Mouse (Mus musculus) stomach, embryonic 14.5 days (tissue): Measurements from ENCODE around the gene Rbm28. TPM values are rescaled to one million over a fixed set of nuclear protein-coding genes. Genes with fewer than 3 reads are reported as not detected.

Source experiments
- ATAC-seq: fragments of 200-750 bp; cut with Nextera tagmentation; 2 replicates; pipeline ENCODE4 v1.8.0; 2017; ENCODE audit warnings: low read depth, moderate TSS enrichment; ENCODE audit not compliant: insufficient number of reproducible peaks, insufficient read depth, low FRiP score
- H3K27ac ChIP-seq: fragments of 300-500 bp; sonication (generic); 2 replicates; pipeline ENCODE4 v1.5.1; 2014; ENCODE audit warnings: mild to moderate bottlenecking, low read length, moderate library complexity, mixed read lengths
- H3K27me3 ChIP-seq: fragments of 300-500 bp; sonication (generic); 2 replicates; pipeline ENCODE4 v1.6.1; 2014; ENCODE audit warnings: low read length, control low read depth, mixed read lengths; ENCODE audit not compliant: control insufficient read depth, insufficient read depth
- H3K36me3 ChIP-seq: fragments of 300-500 bp; sonication (generic); 2 replicates; pipeline ENCODE4 v1.6.1; 2014; ENCODE audit warnings: mild to moderate bottlenecking, control low read depth, low read length, moderate library complexity, mixed read lengths; ENCODE audit not compliant: control insufficient read depth, insufficient read depth
- H3K4me1 ChIP-seq: fragments of 300-500 bp; sonication (generic); 2 replicates; pipeline ENCODE4 v1.6.1; 2014; ENCODE audit warnings: low read length, control low read depth, mixed read lengths; ENCODE audit not compliant: control insufficient read depth, insufficient read depth
- H3K4me2 ChIP-seq: fragments of 300-500 bp; sonication (generic); replicated peaks from 2 replicates; pipeline ENCODE4 v1.6.1; 2014; ENCODE audit warnings: low read depth, low read length, control low read depth
- H3K4me3 ChIP-seq: fragments of 300-500 bp; sonication (generic); 2 replicates; pipeline ENCODE4 v1.5.1; 2014; ENCODE audit warnings: low read depth, low read length, control low read depth
- H3K9ac ChIP-seq: fragments of 300-500 bp; sonication (generic); replicated peaks from 2 replicates; pipeline ENCODE4 v1.6.1; 2014; ENCODE audit warnings: low read depth, mild to moderate bottlenecking, control low read depth, low read length, moderate library complexity, mixed read lengths
- H3K9me3 ChIP-seq: fragments of 300-500 bp; sonication (generic); 2 replicates; pipeline ENCODE4 v1.6.1; 2016; ENCODE audit warnings: low read depth, low read length, control low read depth; ENCODE audit not compliant: control insufficient read depth
- WGBS: fragments of 180-500 bp; shearing (Covaris S2); extraction: QIAGEN DNeasy Blood & Tissue Kit; methylation state at CpG from one replicate; pipeline ENCODE4 v1.1.7; 2014; 5-methylcytosine and 5-hydroxymethylcytosine counted together
- polyA plus RNA-seq: library from polyadenylated mRNA; unstranded; fragments of >200 nt; fragmentation: Nextera tagmentation; extraction: Ambion mirVana; gene quantifications from 2 replicates; pipeline ENCODE4 v1.2.1, GENCODE M21; 2014

The Rbm28 gene
- 44.1 and 48.5 TPM in 2 replicates for polyA plus RNA-seq

- Histone ChIP-seq H3K4me1 (peaks cover 7% of the 10 kb centered on the region; the same call in 1 of the 2 replicates), H3K27me3 (peaks cover 7% of the 10 kb centered on the region), H3K9me3 (no peaks in the 10 kb centered on the region), H3K9ac (peak within 1 kb of the TSS; percentile 43), H3K4me2 (peak within 1 kb of the TSS; percentile 70), H3K4me3 (peak within 1 kb of the TSS; percentile 80), H3K27ac (no peak within 1 kb of the TSS), H3K36me3 (no peaks in the 10 kb centered on the region; the same call in 1 of the 2 replicates)
- ATAC-seq: peak; percentile 77
- 7% methylated on average over 42 of the region's 42 CpGs for WGBS
These were observed at the start of gene Rbm28 for GRCm38 (mm10) chr6:29164314-29165244. TSS of gene Rbm28 (minus strand) at chr6:29165006.

GRCm38 (mm10) chr6:29214245-29214644 lies 49.4 kb upstream of the Rbm28 start:
- Histone ChIP-seq H3K36me3 (no peaks in the 10 kb centered on the region), H3K27me3 (no peaks in the 10 kb centered on the region), H3K9me3 (no peaks in the 10 kb centered on the region), H3K4me2 (no peak overlapping the region), H3K27ac (no peak overlapping the region), H3K4me1 (peaks cover 19% of the 10 kb centered on the region), H3K4me3 (no peak overlapping the region), H3K9ac (no peak overlapping the region)
- ATAC-seq: no peak
- 6% methylated on average over 1 of the region's 1 CpGs for WGBS

- ATAC-seq: no peak
- Histone ChIP-seq H3K27ac (no peak overlapping the region), H3K9me3 (no peaks in the 10 kb centered on the region), H3K4me3 (no peak overlapping the region), H3K27me3 (no peaks in the 10 kb centered on the region), H3K36me3 (no peaks in the 10 kb centered on the region), H3K4me1 (peaks cover 19% of the 10 kb centered on the region), H3K9ac (no peak overlapping the region), H3K4me2 (no peak overlapping the region)
- WGBS: 66% methylated on average over 5 of the region's 5 CpGs
These were observed 48.6 kb upstream of the Rbm28 start for GRCm38 (mm10) chr6:29213436-29213835.

GRCm38 (mm10) chr6:29211806-29212492 lies 47.1 kb upstream of the Rbm28 start:
- Histone ChIP-seq H3K36me3 (no peaks in the 10 kb centered on the region), H3K9ac (peak overlapping the region; percentile 54), H3K4me1 (peaks cover 19% of the 10 kb centered on the region), H3K4me3 (peak overlapping the region; percentile 58), H3K27me3 (no peaks in the 10 kb centered on the region), H3K4me2 (peak overlapping the region; percentile 80), H3K27ac (peak overlapping the region; percentile 22; the same call in 1 of the 2 replicates), H3K9me3 (no peaks in the 10 kb centered on the region)
- ATAC-seq: peak; percentile 88
- WGBS: under 1% methylated on average over 56 of the region's 66 CpGs

GRCm38 (mm10) chr6:29211146-29211545 lies 46.3 kb upstream of the Rbm28 start:
- Histone ChIP-seq H3K9ac (peak overlapping the region; percentile 54; the same call in 1 of the 2 replicates), H3K9me3 (no peaks in the 10 kb centered on the region), H3K4me1 (peaks cover 19% of the 10 kb centered on the region), H3K27me3 (no peaks in the 10 kb centered on the region), H3K4me2 (peak overlapping the region; percentile 80), H3K27ac (no peak overlapping the region), H3K36me3 (peaks cover 2% of the 10 kb centered on the region; the same call in 1 of the 2 replicates), H3K4me3 (peak overlapping the region; percentile 58)
- 22% methylated on average over 7 of the region's 7 CpGs for WGBS
- ATAC-seq: no peak

GRCm38 (mm10) chr6:29210231-29210936 lies 45.6 kb upstream of the Rbm28 start:
- H3K36me3 ChIP-seq: peaks cover 5% of the 10 kb centered on the region; the same call in 1 of the 2 replicates
- H3K4me3 ChIP-seq: no peak overlapping the region
- 74% methylated on average over 9 of the region's 9 CpGs for WGBS
- no peaks in the 10 kb centered on the region for H3K27me3 ChIP-seq
- no peaks in the 10 kb centered on the region for H3K9me3 ChIP-seq
- no peak overlapping the region for H3K9ac ChIP-seq
- H3K4me2 ChIP-seq: no peak overlapping the region
- no peak overlapping the region for H3K27ac ChIP-seq
- peaks cover 19% of the 10 kb centered on the region for H3K4me1 ChIP-seq
- ATAC-seq: no peak

- Histone ChIP-seq H3K9ac (no peak overlapping the region), H3K4me1 (peaks cover 4% of the 10 kb centered on the region; the same call in 1 of the 2 replicates), H3K27me3 (no peaks in the 10 kb centered on the region), H3K9me3 (no peaks in the 10 kb centered on the region), H3K4me2 (no peak overlapping the region), H3K4me3 (no peak overlapping the region), H3K27ac (no peak overlapping the region), H3K36me3 (peaks cover 21% of the 10 kb centered on the region; the same call in 1 of the 2 replicates)
- no peak for ATAC-seq
- WGBS: 82% methylated on average over 5 of the region's 5 CpGs
These were observed 43.4 kb upstream of the Rbm28 start for GRCm38 (mm10) chr6:29208178-29208577.

- Histone ChIP-seq H3K4me2 (no peak overlapping the region), H3K27me3 (no peaks in the 10 kb centered on the region), H3K27ac (no peak overlapping the region), H3K4me1 (peaks cover 4% of the 10 kb centered on the region; the same call in 1 of the 2 replicates), H3K4me3 (no peak overlapping the region), H3K9me3 (no peaks in the 10 kb centered on the region), H3K36me3 (peaks cover 28% of the 10 kb centered on the region; the same call in 1 of the 2 replicates), H3K9ac (no peak overlapping the region)
- no peak for ATAC-seq
- 92% methylated on average over 5 of the region's 5 CpGs for WGBS
These were observed 42.2 kb upstream of the Rbm28 start for GRCm38 (mm10) chr6:29207017-29207416.
